Mouse (Mus musculus): ENCODE data around the gene Ccdc113. TPM values are rescaled to one million over a fixed set of nuclear protein-coding genes. Genes with fewer than 3 reads are reported as not detected.
"Not testable (repeated sequence)": the region's sequence is repeated elsewhere in the genome, so short reads cannot be mapped to it uniquely, and the experiment has no call there.

The Ccdc113 gene
- polyA plus RNA-seq, 1 experiment = not detected

- Histone ChIP-seq H3K27me3 (ENCODE audit: control insufficient read depth) (no peaks in the 10 kb centered on the region; the same call in 1 of the 2 replicates), H3K4me1 (ENCODE audit: control insufficient read depth) (peaks cover 36% of the 10 kb centered on the region), H3K9me3 (ENCODE audit: control insufficient read depth, low read length) (peaks cover 23% of the 10 kb centered on the region), H3K36me3 (ENCODE audit: control insufficient read depth) (peaks cover 2% of the 10 kb centered on the region; the same call in 1 of the 2 replicates), H3K4me3 (replicated peaks) (no peak overlapping the region)
- no peak for TF ChIP-seq GATA1 (IDR thresholded peaks at IDR 0.05; ENCODE audit: low read length)
- no peak for TF ChIP-seq TAL1 (IDR thresholded peaks at IDR 0.05; ENCODE audit: low read length)
Measured at GRCm38 (mm10) chr8:95590539-95590938, 56.7 kb downstream of the Ccdc113 start.

- Histone ChIP-seq H3K4me1 (ENCODE audit: control insufficient read depth) (peaks cover 43% of the 10 kb centered on the region), H3K27me3 (ENCODE audit: control insufficient read depth) (no peaks in the 10 kb centered on the region; the same call in 1 of the 2 replicates), H3K9me3 (ENCODE audit: control insufficient read depth, low read length) (peaks cover 23% of the 10 kb centered on the region), H3K4me3 (replicated peaks) (no peak overlapping the region), H3K36me3 (ENCODE audit: control insufficient read depth) (peaks cover 2% of the 10 kb centered on the region; the same call in 1 of the 2 replicates)
- TF ChIP-seq GATA1 (IDR thresholded peaks at IDR 0.05; ENCODE audit: low read length) (no peak), TAL1 (IDR thresholded peaks at IDR 0.05; ENCODE audit: low read length) (no peak)
Measured at GRCm38 (mm10) chr8:95592131-95592780, 58.4 kb downstream of the Ccdc113 start.

- peaks cover 43% of the 10 kb centered on the region for H3K4me1 ChIP-seq (ENCODE audit: control insufficient read depth)
- H3K36me3 ChIP-seq (ENCODE audit: control insufficient read depth) = peaks cover 2% of the 10 kb centered on the region; the same call in 1 of the 2 replicates
- no peaks in the 10 kb centered on the region; the same call in 1 of the 2 replicates for H3K27me3 ChIP-seq (ENCODE audit: control insufficient read depth)
- no peak overlapping the region for H3K4me3 ChIP-seq (replicated peaks)
- TF ChIP-seq TAL1 (IDR thresholded peaks at IDR 0.05; ENCODE audit: low read length) = no peak
- TF ChIP-seq GATA1 (IDR thresholded peaks at IDR 0.05; ENCODE audit: low read length) = no peak
- H3K9me3 ChIP-seq (ENCODE audit: control insufficient read depth, low read length) = peaks cover 23% of the 10 kb centered on the region
Measured at GRCm38 (mm10) chr8:95593439-95594393, 59.8 kb downstream of the Ccdc113 start.

GRCm38 (mm10) chr8:95595131-95595530, 61.2 kb downstream of the Ccdc113 start:
- Histone ChIP-seq H3K9me3 (ENCODE audit: control insufficient read depth, low read length) (peaks cover 23% of the 10 kb centered on the region), H3K36me3 (ENCODE audit: control insufficient read depth) (peaks cover 2% of the 10 kb centered on the region; the same call in 1 of the 2 replicates), H3K4me3 (replicated peaks) (no peak overlapping the region), H3K4me1 (ENCODE audit: control insufficient read depth) (peaks cover 43% of the 10 kb centered on the region), H3K27me3 (ENCODE audit: control insufficient read depth) (no peaks in the 10 kb centered on the region; the same call in 1 of the 2 replicates)
- TF ChIP-seq GATA1 (IDR thresholded peaks at IDR 0.05; ENCODE audit: low read length) (no peak), TAL1 (IDR thresholded peaks at IDR 0.05; ENCODE audit: low read length) (no peak)

- peaks cover 2% of the 10 kb centered on the region; the same call in 1 of the 2 replicates for H3K36me3 ChIP-seq (ENCODE audit: control insufficient read depth)
- H3K4me3 ChIP-seq (replicated peaks) = no peak overlapping the region
- no peaks in the 10 kb centered on the region; the same call in 1 of the 2 replicates for H3K27me3 ChIP-seq (ENCODE audit: control insufficient read depth)
- H3K4me1 ChIP-seq (ENCODE audit: control insufficient read depth) = peaks cover 34% of the 10 kb centered on the region
- TF ChIP-seq GATA1 (IDR thresholded peaks at IDR 0.05; ENCODE audit: low read length) (no peak), TAL1 (IDR thresholded peaks at IDR 0.05; ENCODE audit: low read length) (no peak)
- peaks cover 12% of the 10 kb centered on the region for H3K9me3 ChIP-seq (ENCODE audit: control insufficient read depth, low read length)
Measured at GRCm38 (mm10) chr8:95596841-95597241, 63.0 kb downstream of the Ccdc113 start.

- H3K27me3 ChIP-seq (ENCODE audit: control insufficient read depth) = no peaks in the 10 kb centered on the region
- TF ChIP-seq GATA1 (IDR thresholded peaks at IDR 0.05; ENCODE audit: low read length) = no peak
- TF ChIP-seq TAL1 (IDR thresholded peaks at IDR 0.05; ENCODE audit: low read length) = no peak
- no peak overlapping the region for H3K4me3 ChIP-seq (replicated peaks)
- no peaks in the 10 kb centered on the region for H3K36me3 ChIP-seq (ENCODE audit: control insufficient read depth)
- H3K9me3 ChIP-seq (ENCODE audit: control insufficient read depth, low read length) = no peaks in the 10 kb centered on the region
- peaks cover 9% of the 10 kb centered on the region for H3K4me1 ChIP-seq (ENCODE audit: control insufficient read depth)
Measured at GRCm38 (mm10) chr8:95599861-95600260, 66.0 kb downstream of the Ccdc113 start.

- H3K9me3 ChIP-seq (ENCODE audit: control insufficient read depth, low read length) = no peaks in the 10 kb centered on the region
- TF ChIP-seq GATA1 (IDR thresholded peaks at IDR 0.05; ENCODE audit: low read length) (no peak), TAL1 (IDR thresholded peaks at IDR 0.05; ENCODE audit: low read length) (no peak)
Measured at GRCm38 (mm10) chr8:95601306-95601705, 67.4 kb downstream of the Ccdc113 start.

GRCm38 (mm10) chr8:95602168-95602567, 68.3 kb downstream of the Ccdc113 start:
- H3K36me3 ChIP-seq (ENCODE audit: control insufficient read depth) = no peaks in the 10 kb centered on the region
- no peaks in the 10 kb centered on the region for H3K9me3 ChIP-seq (ENCODE audit: control insufficient read depth, low read length)
- H3K4me1 ChIP-seq (ENCODE audit: control insufficient read depth) = peaks cover 2% of the 10 kb centered on the region
- no peak for TF ChIP-seq TAL1 (IDR thresholded peaks at IDR 0.05; ENCODE audit: low read length)
- TF ChIP-seq GATA1 (IDR thresholded peaks at IDR 0.05; ENCODE audit: low read length) = no peak
- H3K27me3 ChIP-seq (ENCODE audit: control insufficient read depth) = no peaks in the 10 kb centered on the region
- no peak overlapping the region for H3K4me3 ChIP-seq (replicated peaks)

More at GRCm38 (mm10) chr8:95601306-95601705, 67.4 kb downstream of the Ccdc113 start:
- Histone ChIP-seq H3K27me3 (ENCODE audit: control insufficient read depth) (no peaks in the 10 kb centered on the region), H3K36me3 (ENCODE audit: control insufficient read depth) (no peaks in the 10 kb centered on the region), H3K4me3 (replicated peaks) (no peak overlapping the region), H3K4me1 (ENCODE audit: control insufficient read depth) (peaks cover 9% of the 10 kb centered on the region)

- H3K27me3 ChIP-seq (ENCODE audit: control insufficient read depth); H3K9me3 ChIP-seq (ENCODE audit: control insufficient read depth, low read length); H3K4me3 ChIP-seq (replicated peaks); H3K36me3 ChIP-seq (ENCODE audit: control insufficient read depth): not testable (repeated sequence)
- peaks cover 11% of the 10 kb centered on the region for H3K4me1 ChIP-seq (ENCODE audit: control insufficient read depth)
Measured at GRCm38 (mm10) chr8:95606509-95606908, 72.6 kb downstream of the Ccdc113 start.
